Mouse (Mus musculus) megakaryocyte, embryonic 14.5 days (primary cell): ENCODE results near the gene Hexim1.

ENCODE experiments used
- FLI1 ChIP-seq: IDR thresholded peaks from 2 replicates; pipeline ENCODE4 v1.6.1; 2012; ENCODE audit warnings: low read length, inconsistent platforms, mixed read lengths
- GATA1 ChIP-seq: IDR thresholded peaks from 3 replicates; pipeline ENCODE4 v1.6.1; 2012; ENCODE audit warnings: mixed read lengths, low read length, inconsistent platforms, borderline replicate concordance

DNA sequence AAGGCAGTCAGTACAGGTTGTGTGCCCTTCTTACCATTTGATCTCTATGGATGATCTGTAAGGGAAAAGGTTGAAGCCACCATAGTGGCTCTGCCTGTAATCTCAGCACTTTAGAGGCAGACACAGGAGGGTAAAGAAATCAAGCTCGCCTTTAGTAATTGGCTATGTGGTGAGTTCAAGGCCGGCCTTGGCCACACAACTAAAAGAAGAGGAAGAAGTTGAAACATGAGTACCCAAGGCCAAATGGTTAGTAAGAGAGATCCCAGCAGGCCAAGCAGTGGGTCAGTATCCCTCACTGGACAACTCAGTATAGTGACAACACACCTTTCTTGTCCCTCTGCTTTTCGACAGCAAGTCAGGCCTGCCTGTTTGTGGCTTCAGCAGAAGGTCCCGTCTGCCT, 33.7 kb downstream of the Hexim1 start:
- no peak for TF ChIP-seq FLI1
- no peak for TF ChIP-seq GATA1
